Mouse (Mus musculus) ES-E14 (cell line): Measurements from ENCODE around the gene Ankrd17.
A peak's percentile ranks its signal among the peaks of the same experiment; 100 is the strongest.

Experiments used
- CHD2 ChIP-seq: IDR thresholded peaks from 2 replicates; pipeline ENCODE4 v1.6.1; 2014; ENCODE audit warnings: mild to moderate bottlenecking, low read depth, low read length, inconsistent platforms
- ZNF384 ChIP-seq: IDR thresholded peaks from 2 replicates; pipeline ENCODE4 v1.6.1; 2012; ENCODE audit warnings: low read depth, low read length, inconsistent platforms

DNA sequence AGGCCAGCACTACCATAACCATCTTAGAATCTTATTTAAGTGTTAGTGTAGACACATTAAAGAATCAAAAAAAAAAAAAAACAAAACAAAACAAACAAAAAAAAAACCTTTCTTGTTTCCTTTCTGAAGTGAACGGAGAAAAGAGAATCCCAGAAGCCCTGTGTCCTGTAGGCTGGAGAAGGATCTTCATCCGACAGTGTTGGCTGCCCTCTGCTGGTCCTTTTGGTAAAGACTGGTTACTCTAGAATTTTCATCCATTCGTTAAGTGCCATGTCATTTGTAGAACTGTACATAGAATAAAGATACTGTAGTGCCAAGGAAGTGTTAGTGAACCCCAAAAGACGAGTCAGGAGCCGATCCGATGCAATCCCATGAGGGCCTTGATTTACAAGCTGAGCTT is 171.5 kb downstream of the Ankrd17 start:
- TF ChIP-seq CHD2 (no peak), ZNF384 (0 out of 2 replicates have a peak, but pooled peaks have one; percentile 26)
